Mouse (Mus musculus) ovary, postnatal 10 days (tissue): ENCODE measurements around the gene Dclk1.

Source experiments
- DNase-seq: peaks from one replicate; pipeline ENCODE4 v3.0.0; 2022; ENCODE audit warnings: low spot score

Dclk1 gene

GRCm38 (mm10) chr3:55451877-55452276 lies 209.7 kb downstream of the Dclk1 start:
- no peak for DNase-seq

GRCm38 (mm10) chr3:55452464-55452863 lies 210.3 kb downstream of the Dclk1 start:
- no peak for DNase-seq

- no peak for DNase-seq
These were observed 218.9 kb downstream of the Dclk1 start for GRCm38 (mm10) chr3:55461092-55461491.

GRCm38 (mm10) chr3:55461685-55462655 lies 219.8 kb downstream of the Dclk1 start:
- DNase-seq = no peak

GRCm38 (mm10) chr3:55462904-55463668 lies 220.9 kb downstream of the Dclk1 start:
- DNase-seq = no peak

- no peak for DNase-seq
These were observed 222.1 kb downstream of the Dclk1 start for GRCm38 (mm10) chr3:55464226-55464625.

- no peak for DNase-seq
These were observed 223.6 kb downstream of the Dclk1 start for GRCm38 (mm10) chr3:55465785-55466184.

GRCm38 (mm10) chr3:55466348-55466747 lies 224.2 kb downstream of the Dclk1 start:
- no peak for DNase-seq

GRCm38 (mm10) chr3:55472110-55472509 lies 229.9 kb downstream of the Dclk1 start, which contains the start of gene Gm21954:
Gene Gm21954, minus strand, starts transcription at chr3:55472210.
- DNase-seq = no peak

- DNase-seq = no peak
These were observed 231.0 kb downstream of the Dclk1 start for GRCm38 (mm10) chr3:55473146-55473545.

GRCm38 (mm10) chr3:55476694-55477093 lies 234.5 kb downstream of the Dclk1 start:
- DNase-seq = no peak

GRCm38 (mm10) chr3:55479306-55479705 lies 237.1 kb downstream of the Dclk1 start:
- no peak for DNase-seq

GRCm38 (mm10) chr3:55481140-55481539 lies 239.0 kb downstream of the Dclk1 start:
- DNase-seq = no peak

- DNase-seq = no peak
These were observed 241.2 kb downstream of the Dclk1 start for GRCm38 (mm10) chr3:55483328-55483727.

GRCm38 (mm10) chr3:55489231-55489990 lies 247.2 kb downstream of the Dclk1 start:
- no peak for DNase-seq

GRCm38 (mm10) chr3:55492021-55492420 lies 249.9 kb downstream of the Dclk1 start:
- no peak for DNase-seq

GRCm38 (mm10) chr3:55494348-55494747 lies 252.2 kb downstream of the Dclk1 start:
- DNase-seq = no peak

- DNase-seq = no peak
These were observed 253.1 kb downstream of the Dclk1 start for GRCm38 (mm10) chr3:55495231-55495630.

- no peak for DNase-seq
These were observed 253.7 kb downstream of the Dclk1 start for GRCm38 (mm10) chr3:55495866-55496265.

GRCm38 (mm10) chr3:55496462-55496941 lies 254.3 kb downstream of the Dclk1 start:
- no peak for DNase-seq

GRCm38 (mm10) chr3:55499298-55499697 lies 257.1 kb downstream of the Dclk1 start:
- DNase-seq = no peak

- DNase-seq = no peak
These were observed 268.0 kb downstream of the Dclk1 start for GRCm38 (mm10) chr3:55510198-55510597.
